In genomic region chr3:78944185-78944584, GRCm38 (mm10) we compare ENCODE assay signal across 25 mouse cellular contexts.
"Had no signal": no experiment of that assay in that cellular context is flagged by ENCODE, and none has a peak within 500 bp of the region (broad histone marks: within the 10 kb centered on the region; RNA-seq: fewer than 3 reads in every experiment).

No protein-coding gene starts in this region.

- H3K4me3 ChIP-seq: heart, embryonic 10.5 days; heart, embryonic 12.5 days; hindbrain, embryonic 15.5 days; kidney, embryonic 15.5 days; limb, embryonic 10.5 days; limb, embryonic 12.5 days; liver, embryonic 13.5 days; liver, embryonic 15.5 days had no signal

- H3K9me3 ChIP-seq: heart, embryonic 10.5 days; heart, embryonic 12.5 days; hindbrain, embryonic 15.5 days; kidney, embryonic 15.5 days; limb, embryonic 10.5 days; limb, embryonic 12.5 days; liver, embryonic 13.5 days; liver, embryonic 15.5 days had no signal

- H3K9ac ChIP-seq: heart, embryonic 12.5 days; hindbrain, embryonic 15.5 days; kidney, embryonic 15.5 days; limb, embryonic 12.5 days; liver, embryonic 13.5 days; liver, embryonic 15.5 days had no signal

- H3K4me1 ChIP-seq: heart, embryonic 10.5 days; heart, embryonic 12.5 days; hindbrain, embryonic 15.5 days; kidney, embryonic 15.5 days; limb, embryonic 10.5 days; limb, embryonic 12.5 days; liver, embryonic 13.5 days; liver, embryonic 15.5 days had no signal

- H3K27ac ChIP-seq: heart, embryonic 10.5 days; hindbrain, embryonic 15.5 days; hindbrain, postnatal 0 days; kidney, embryonic 15.5 days; kidney, postnatal 0 days; limb, embryonic 10.5 days; limb, embryonic 12.5 days; liver, embryonic 13.5 days; liver, embryonic 15.5 days had no signal

- DNase-seq: gastrocnemius, postnatal 14 days; gastrocnemius, postnatal 36 days; heart, adult 18-20 months; heart, postnatal 10 days; heart, postnatal 4 days; kidney, adult 11 months; kidney, adult 2 months; kidney, adult 9 months; kidney, postnatal 14 days; kidney, postnatal 36 days; layer of hippocampus, adult 9-11 months; layer of hippocampus, postnatal 36 days; liver; liver, embryonic 13.5 days had no signal

- H3K4me2 ChIP-seq: heart, embryonic 12.5 days; hindbrain, embryonic 15.5 days; kidney, embryonic 15.5 days; limb, embryonic 12.5 days; liver, embryonic 11.5 days; liver, embryonic 13.5 days; liver, embryonic 15.5 days had no signal

- H3K36me3 ChIP-seq: heart, embryonic 10.5 days; heart, embryonic 12.5 days; hindbrain, embryonic 15.5 days; kidney, embryonic 15.5 days; limb, embryonic 10.5 days; limb, embryonic 12.5 days; liver, embryonic 13.5 days; liver, embryonic 15.5 days had no signal

- ATAC-seq: hindbrain, postnatal 0 days; intestine, embryonic 16.5 days had no signal

- H3K27me3 ChIP-seq: heart, embryonic 12.5 days; hindbrain, embryonic 15.5 days; kidney, embryonic 15.5 days; limb, embryonic 12.5 days; liver, embryonic 13.5 days; liver, embryonic 15.5 days had no signal
